Mouse (Mus musculus): ENCODE data around the gene Gm16181. TPM values are rescaled to one million over a fixed set of nuclear protein-coding genes. Genes with fewer than 3 reads are reported as not detected.

Gene Gm16181
- total and polyA plus RNA-seq, 2 experiments from 2014 or later: not detected

GRCm38 (mm10) chr17:35242015-35242941 lies 21.6 kb downstream of the Gm16181 start:
- WGBS: under 1% methylated on average over 55 of the region's 55 CpGs
- Histone ChIP-seq H3K9ac (peak overlapping the region; percentile 100), H3K27me3 (ENCODE audit: insufficient read depth, low read length) (no peaks in the 10 kb centered on the region), H3K9me3 (ENCODE audit: low read length) (no peaks in the 10 kb centered on the region), H3K4me2 (ENCODE audit: low read depth) (peak overlapping the region; percentile 83), H3K4me3 (ENCODE audit: low read depth, low read length) (peak overlapping the region; percentile 98), H3K36me3 (ENCODE audit: insufficient read depth) (peaks cover 34% of the 10 kb centered on the region), H3K27ac (ENCODE audit: low read depth, low read length) (peak overlapping the region; percentile 100), H3K4me1 (ENCODE audit: insufficient read depth) (peaks cover 5% of the 10 kb centered on the region)
- ATAC-seq: peak; percentile 38
- peak; percentile 80 for DNase-seq
- TF ChIP-seq CTCF (IDR thresholded peaks at IDR 0.05; ENCODE audit: low read depth): peak; percentile 48; the same call in 1 of the 2 replicates

GRCm38 (mm10) chr17:35243086-35243485 lies 22.5 kb downstream of the Gm16181 start:
- peaks cover 5% of the 10 kb centered on the region for H3K4me1 ChIP-seq (ENCODE audit: insufficient read depth)
- H3K27me3 ChIP-seq (ENCODE audit: insufficient read depth, low read length): no peaks in the 10 kb centered on the region
- no peak; the same call in 1 of the 2 replicates for TF ChIP-seq CTCF (IDR thresholded peaks at IDR 0.05; ENCODE audit: low read depth)
- ATAC-seq (no peak), DNase-seq (peak; percentile 84)
- H3K9me3 ChIP-seq (ENCODE audit: low read length): no peaks in the 10 kb centered on the region
- peak overlapping the region; percentile 100 for H3K27ac ChIP-seq (ENCODE audit: low read depth, low read length)
- H3K9ac ChIP-seq: peak overlapping the region; percentile 100
- peak overlapping the region; percentile 98 for H3K4me3 ChIP-seq (ENCODE audit: low read depth, low read length)
- H3K36me3 ChIP-seq (ENCODE audit: insufficient read depth): peaks cover 42% of the 10 kb centered on the region
- peak overlapping the region; percentile 83 for H3K4me2 ChIP-seq (ENCODE audit: low read depth)
- 1% methylated on average over 16 of the region's 16 CpGs for WGBS

- TF ChIP-seq CTCF (IDR thresholded peaks at IDR 0.05; ENCODE audit: low read depth): no peak
- Histone ChIP-seq H3K27ac (ENCODE audit: low read depth, low read length) (no peak overlapping the region), H3K9me3 (ENCODE audit: low read length) (no peaks in the 10 kb centered on the region), H3K27me3 (ENCODE audit: insufficient read depth, low read length) (no peaks in the 10 kb centered on the region), H3K9ac (no peak overlapping the region), H3K4me3 (ENCODE audit: low read depth, low read length) (peak overlapping the region; percentile 6; the same call in 1 of the 2 replicates), H3K4me2 (ENCODE audit: low read depth) (peak overlapping the region; percentile 83; the same call in 1 of the 2 replicates), H3K4me1 (ENCODE audit: insufficient read depth) (peaks cover 5% of the 10 kb centered on the region), H3K36me3 (ENCODE audit: insufficient read depth) (peaks cover 61% of the 10 kb centered on the region)
- 72% methylated on average over 2 of the region's 2 CpGs for WGBS
- ATAC-seq (no peak), DNase-seq (no peak)
These were observed 24.4 kb downstream of the Gm16181 start for GRCm38 (mm10) chr17:35244999-35245398.

GRCm38 (mm10) chr17:35245731-35246623 lies 25.3 kb downstream of the Gm16181 start:
- DNase-seq (no peak), ATAC-seq (no peak)
- H3K4me2 ChIP-seq (ENCODE audit: low read depth): no peak overlapping the region; the same call in 1 of the 2 replicates
- no peaks in the 10 kb centered on the region for H3K9me3 ChIP-seq (ENCODE audit: low read length)
- no peak overlapping the region for H3K27ac ChIP-seq (ENCODE audit: low read depth, low read length)
- H3K4me1 ChIP-seq (ENCODE audit: insufficient read depth): no peaks in the 10 kb centered on the region; the same call in none of the 2 replicates
- peak; percentile 71 for TF ChIP-seq CTCF (IDR thresholded peaks at IDR 0.05; ENCODE audit: low read depth)
- no peak overlapping the region for H3K4me3 ChIP-seq (ENCODE audit: low read depth, low read length)
- WGBS: 73% methylated on average over 15 of the region's 15 CpGs
- H3K36me3 ChIP-seq (ENCODE audit: insufficient read depth): peaks cover 71% of the 10 kb centered on the region
- no peaks in the 10 kb centered on the region for H3K27me3 ChIP-seq (ENCODE audit: insufficient read depth, low read length)
- H3K9ac ChIP-seq: no peak overlapping the region

- H3K36me3 ChIP-seq (ENCODE audit: insufficient read depth): peaks cover 80% of the 10 kb centered on the region
- no peak for TF ChIP-seq CTCF (IDR thresholded peaks at IDR 0.05; ENCODE audit: low read depth)
- no peaks in the 10 kb centered on the region for H3K9me3 ChIP-seq (ENCODE audit: low read length)
- WGBS: 80% methylated on average over 7 of the region's 7 CpGs
- H3K4me1 ChIP-seq (ENCODE audit: insufficient read depth): no peaks in the 10 kb centered on the region; the same call in none of the 2 replicates
- H3K27ac ChIP-seq (ENCODE audit: low read depth, low read length): no peak overlapping the region
- no peak overlapping the region for H3K4me2 ChIP-seq (ENCODE audit: low read depth)
- no peak overlapping the region for H3K9ac ChIP-seq
- no peaks in the 10 kb centered on the region for H3K27me3 ChIP-seq (ENCODE audit: insufficient read depth, low read length)
- DNase-seq (no peak), ATAC-seq (no peak)
- no peak overlapping the region for H3K4me3 ChIP-seq (ENCODE audit: low read depth, low read length)
These were observed 26.5 kb downstream of the Gm16181 start for GRCm38 (mm10) chr17:35247144-35247543.

- no peak overlapping the region for H3K9ac ChIP-seq
- no peaks in the 10 kb centered on the region; the same call in 1 of the 2 replicates for H3K4me1 ChIP-seq (ENCODE audit: insufficient read depth)
- peaks cover 97% of the 10 kb centered on the region for H3K36me3 ChIP-seq (ENCODE audit: insufficient read depth)
- ATAC-seq (no peak), DNase-seq (no peak)
- no peak for TF ChIP-seq CTCF (IDR thresholded peaks at IDR 0.05; ENCODE audit: low read depth)
- no peaks in the 10 kb centered on the region for H3K9me3 ChIP-seq (ENCODE audit: low read length)
- H3K27me3 ChIP-seq (ENCODE audit: insufficient read depth, low read length): no peaks in the 10 kb centered on the region
- H3K4me2 ChIP-seq (ENCODE audit: low read depth): no peak overlapping the region
- no peak overlapping the region for H3K4me3 ChIP-seq (ENCODE audit: low read depth, low read length)
- no peak overlapping the region for H3K27ac ChIP-seq (ENCODE audit: low read depth, low read length)
- 87% methylated on average over 14 of the region's 14 CpGs for WGBS
These were observed 28.4 kb downstream of the Gm16181 start for GRCm38 (mm10) chr17:35248986-35249385.

Data from forebrain, postnatal 0 days (tissue).